Mouse (Mus musculus) T-helper 1 cell (primary cell): ENCODE results near the gene Nfic.

Source experiments
- in situ Hi-C: fragments of 300-600 bp; cut with MboI, MseI; formaldehyde crosslinking; loops from one replicate; pipeline ENCODE4 v1.15.1; 2025; ENCODE audit warnings: high pct_unique_total_duplicates

Nfic gene

DNA sequence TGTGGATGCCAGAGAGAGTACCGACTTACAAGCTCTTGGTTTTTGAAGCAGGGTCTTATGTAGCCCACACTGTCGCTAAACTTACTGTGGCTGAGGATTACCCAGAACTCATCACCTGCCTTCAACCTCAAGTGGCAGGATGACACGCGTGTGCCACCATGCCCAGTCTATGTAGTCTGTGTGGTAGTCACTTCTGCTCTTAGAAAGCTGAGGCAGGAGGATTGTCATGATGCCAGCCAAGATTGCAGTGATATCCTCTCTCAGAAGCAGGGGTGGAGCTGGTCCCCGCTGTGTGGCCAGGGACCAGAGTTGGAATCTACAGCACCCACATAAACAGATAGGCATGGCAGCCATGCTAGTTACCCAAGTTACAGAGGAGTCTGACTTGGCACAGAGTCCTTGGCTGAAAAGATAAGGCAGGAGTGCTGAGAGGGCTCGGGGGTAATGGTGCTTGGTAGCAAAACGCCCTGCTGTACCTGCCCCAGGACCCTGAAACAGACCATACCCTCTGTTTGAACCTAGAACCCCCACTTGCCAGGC is 30.1 kb upstream of the Nfic start:
- in situ Hi-C loops: no loop called here

- in situ Hi-C loops: no loop called here
Measured at GRCm38 (mm10) chr10:81485060-81485449, 29.6 kb upstream of the Nfic start.

DNA sequence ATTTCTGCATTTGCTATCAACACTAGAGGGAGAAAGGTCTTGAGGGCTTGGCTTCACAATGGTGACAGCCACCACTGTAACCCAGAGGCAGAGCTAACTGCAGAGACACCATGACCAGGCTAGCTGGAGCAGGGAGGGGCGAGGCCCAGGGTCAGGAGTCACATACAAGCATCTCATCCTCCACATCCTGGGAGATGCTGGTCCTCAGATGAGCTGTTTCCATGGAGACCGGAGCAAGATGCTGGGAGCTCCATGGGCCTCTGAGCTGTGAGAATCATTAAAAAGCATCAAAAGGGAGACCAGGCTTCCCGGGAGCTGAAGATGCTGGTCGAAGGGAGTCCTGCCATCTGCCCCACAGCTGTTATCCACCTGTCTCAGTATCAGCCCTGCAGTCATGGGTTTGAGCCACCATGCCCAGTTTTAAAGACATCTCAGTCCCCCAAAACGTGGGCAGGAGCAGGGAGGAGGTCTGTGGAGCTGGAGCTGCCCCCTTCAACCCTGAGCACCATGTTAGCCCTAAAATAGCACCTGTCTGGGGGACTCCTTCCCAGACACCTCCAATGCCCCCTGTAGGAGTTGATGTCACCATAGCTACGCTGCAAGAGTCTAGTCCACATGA is 29.1 kb upstream of the Nfic start:
- in situ Hi-C loops: no loop called here

GRCm38 (mm10) chr10:81483983-81484382 is 28.5 kb upstream of the Nfic start:
- in situ Hi-C loops: no loop called here

DNA sequence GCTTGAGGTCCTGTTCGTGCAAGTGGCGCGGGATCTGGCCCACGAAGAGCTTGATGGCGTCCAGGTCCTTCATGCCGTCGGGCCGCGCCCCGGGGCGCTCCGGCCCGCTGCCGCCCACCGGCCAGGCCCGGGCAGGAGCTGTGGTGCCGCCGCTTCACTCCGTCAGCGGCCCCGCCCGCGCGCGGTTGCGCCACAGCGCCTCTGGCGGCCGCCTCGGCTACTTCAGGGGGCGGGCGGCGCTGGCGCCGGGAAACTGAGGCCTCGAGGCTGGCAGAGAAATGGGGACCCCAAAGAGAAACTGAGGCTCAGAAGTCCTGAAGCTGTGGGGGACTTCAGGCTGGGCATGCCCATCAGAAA is 27.1 kb upstream of the Nfic start, which contains the start of gene Celf5:
Celf5 (minus strand) TSS at position 177 of the 357 bp plus-strand sequence.
- in situ Hi-C loops: no loop called here

GRCm38 (mm10) chr10:81481605-81482532 is 26.4 kb upstream of the Nfic start:
- in situ Hi-C loops: no loop called here

DNA sequence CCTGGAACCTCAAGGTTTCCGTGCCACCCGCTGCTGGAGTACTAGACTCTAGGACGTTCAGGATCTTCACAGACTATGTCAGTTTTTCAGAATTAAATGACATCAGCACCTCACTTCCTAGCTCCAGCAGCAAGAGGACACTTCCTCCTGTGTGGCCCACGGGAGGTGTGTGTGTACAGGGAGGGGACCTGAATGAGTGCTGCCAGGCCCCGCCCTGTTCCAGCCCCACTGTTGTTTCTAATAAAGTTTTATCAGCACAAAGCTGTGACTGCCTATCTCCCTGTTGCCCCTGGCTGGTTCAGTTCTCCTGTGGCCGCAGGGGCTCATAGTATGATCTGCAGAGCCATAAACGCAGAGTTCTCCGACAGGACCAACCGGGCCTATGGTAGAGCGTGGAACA is 19.0 kb upstream of the Nfic start:
- in situ Hi-C loops: no loop called here

GRCm38 (mm10) chr10:81473003-81473451 is 17.6 kb upstream of the Nfic start:
- in situ Hi-C loops: no loop called here

DNA sequence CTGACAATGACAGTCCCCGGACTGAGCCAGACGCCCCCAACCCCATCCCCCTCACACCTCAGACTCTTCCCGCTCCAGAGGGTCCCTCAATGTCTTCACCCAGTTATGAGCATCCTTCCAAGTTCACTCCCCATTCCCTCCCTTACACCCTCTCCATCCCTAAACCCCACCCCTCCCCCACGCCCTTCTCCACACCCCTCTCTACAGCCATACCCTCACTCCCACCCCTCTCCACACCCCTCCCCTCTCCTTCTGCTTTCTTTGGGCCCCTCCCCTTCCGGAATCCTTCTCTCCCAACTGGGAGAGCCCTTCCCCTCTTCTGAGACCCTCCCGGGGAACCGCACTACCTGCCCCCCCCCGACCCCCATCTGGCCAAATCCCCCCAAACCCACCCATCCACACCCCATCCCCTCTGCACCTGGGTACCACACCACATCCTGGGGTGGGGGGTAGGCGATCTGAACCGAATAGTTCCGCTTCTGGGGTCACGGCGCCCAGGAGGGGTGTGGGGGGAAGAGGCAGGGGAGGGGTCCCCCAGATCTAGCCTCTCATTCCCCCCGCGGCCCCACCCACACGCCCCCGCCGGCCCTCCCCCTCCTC is 17.1 kb upstream of the Nfic start:
- in situ Hi-C loops: no loop called here

DNA sequence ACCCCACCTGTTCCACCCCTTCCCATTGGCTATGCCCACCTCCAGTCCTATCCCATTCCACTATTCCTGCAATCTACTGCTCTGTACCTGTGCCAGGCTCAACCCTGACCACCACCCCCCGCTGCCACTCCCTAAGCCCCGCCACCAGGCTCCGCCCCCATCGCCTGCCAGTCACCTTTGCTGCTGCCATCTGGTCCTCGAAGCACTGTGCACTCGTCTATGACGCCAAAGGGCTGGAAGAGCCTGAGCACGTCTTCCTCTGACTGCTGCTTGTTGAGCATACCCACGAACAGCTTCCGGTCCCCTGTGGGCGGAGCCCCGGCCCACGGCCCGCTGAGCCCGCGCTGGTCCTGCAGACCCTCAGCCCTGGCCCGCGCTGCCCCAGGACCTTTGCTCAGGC is 15.0 kb upstream of the Nfic start:
- in situ Hi-C loops: no loop called here

GRCm38 (mm10) chr10:81469253-81469652 is 13.8 kb upstream of the Nfic start:
- in situ Hi-C loops: no loop called here

DNA sequence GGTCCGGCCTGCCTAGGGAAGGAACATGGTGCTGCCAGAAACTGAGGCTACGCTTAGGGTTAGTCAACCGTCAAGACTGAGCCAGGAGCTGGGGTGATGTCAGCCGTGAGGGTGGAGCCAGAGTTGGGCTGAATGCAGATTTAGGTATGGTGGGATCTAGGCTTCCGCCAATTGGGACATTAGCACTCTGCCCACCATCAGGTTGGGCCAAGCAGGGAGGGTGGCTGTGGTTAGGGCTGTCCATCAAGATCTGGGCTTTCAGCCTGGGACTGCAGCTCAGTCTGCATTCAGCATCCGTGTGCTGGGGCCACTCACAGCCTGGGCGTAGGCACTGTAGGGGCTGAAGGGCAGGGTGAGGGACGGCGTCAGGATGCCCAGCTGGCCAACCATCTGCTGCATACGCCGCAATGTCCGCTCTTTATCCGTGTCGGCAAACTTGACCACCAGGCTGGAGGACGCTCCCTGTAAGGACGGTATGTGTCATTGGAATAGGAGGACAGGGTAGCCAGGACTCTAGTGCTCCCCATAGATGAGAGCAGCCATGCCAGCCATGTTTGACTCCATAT is 12.3 kb upstream of the Nfic start:
- in situ Hi-C loops: no loop called here

- in situ Hi-C loops: no loop called here
Measured at GRCm38 (mm10) chr10:81466881-81467280, 11.4 kb upstream of the Nfic start.

DNA sequence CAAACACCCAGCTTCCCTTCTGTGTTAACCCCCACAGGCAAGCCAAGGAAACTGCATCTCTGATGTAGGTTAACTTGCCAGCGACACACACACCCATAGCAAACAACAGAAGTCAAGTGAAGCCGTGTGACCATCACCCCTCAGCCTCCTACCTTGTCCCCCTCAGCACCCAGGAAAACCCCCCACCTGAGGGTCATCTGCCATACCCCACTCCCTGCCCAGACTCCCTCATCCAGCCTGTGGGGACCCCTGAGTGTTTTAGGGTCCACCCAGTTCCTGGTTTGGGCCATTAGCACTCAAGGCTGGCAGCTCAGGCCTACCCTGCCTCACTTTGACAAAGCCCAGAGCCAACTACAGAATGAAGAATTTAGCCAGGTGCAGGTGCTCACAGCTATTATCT is 10.6 kb upstream of the Nfic start:
- in situ Hi-C loops: no loop called here

DNA sequence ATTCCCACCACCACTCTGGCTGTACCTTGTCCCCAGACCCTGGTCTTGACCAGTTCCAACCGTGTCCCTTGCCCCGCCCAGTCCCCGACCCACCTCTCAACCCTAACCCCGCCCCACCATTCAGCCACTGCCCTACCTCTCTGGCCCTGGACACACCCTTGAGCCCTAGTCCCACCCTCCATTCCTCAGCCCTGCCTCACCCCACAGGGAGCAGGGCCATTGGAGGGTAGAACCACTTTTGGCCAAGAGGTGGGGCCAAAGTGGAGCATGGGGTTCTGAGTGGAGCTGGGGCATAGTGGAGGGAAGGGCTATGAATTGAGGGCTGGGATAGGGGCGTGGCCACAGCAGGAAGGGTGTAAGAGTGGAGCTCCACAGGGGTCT is 9.8 kb upstream of the Nfic start:
- in situ Hi-C loops: no loop called here

DNA sequence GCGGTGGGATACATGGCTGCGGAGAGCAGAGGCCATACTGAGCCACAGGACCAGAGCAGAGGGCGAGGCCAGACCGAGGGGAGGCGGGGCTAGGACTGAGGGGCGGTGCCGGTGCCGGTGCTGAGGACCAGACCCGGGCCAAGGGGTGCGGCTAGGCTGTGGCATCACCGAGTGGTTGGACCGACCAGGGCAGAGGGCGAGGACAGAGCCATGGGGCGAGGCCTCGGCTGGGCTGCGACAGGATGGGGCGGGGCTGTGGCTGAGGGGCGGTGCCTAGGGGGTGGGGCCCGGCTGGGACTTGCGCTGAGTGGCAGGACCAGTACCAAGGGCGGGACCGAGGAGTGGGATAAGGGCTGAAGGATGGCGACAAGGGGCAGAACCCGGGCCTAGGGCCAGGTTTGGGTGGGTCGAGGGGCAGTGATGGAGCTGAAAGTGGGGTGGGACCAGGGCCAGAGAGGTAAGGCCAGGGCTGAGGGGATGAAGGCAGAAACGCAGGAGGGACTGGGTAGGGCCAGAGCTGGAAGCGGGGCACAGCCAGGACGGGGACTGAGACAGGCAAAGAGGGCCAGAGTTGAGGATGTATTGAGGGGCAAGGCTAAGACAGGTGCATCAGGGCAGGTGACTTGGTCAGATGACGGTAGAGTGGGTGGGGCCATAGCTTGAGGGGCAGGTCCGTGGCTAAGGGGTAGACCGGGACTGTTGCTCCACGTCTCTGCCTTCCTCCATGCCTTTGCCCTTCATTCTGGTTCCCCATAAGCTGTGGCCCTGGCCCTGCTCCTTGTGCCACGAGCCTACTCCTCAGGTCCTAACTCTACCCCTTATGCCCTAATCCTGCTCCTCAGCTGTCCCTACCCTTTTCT is 9.2 kb upstream of the Nfic start:
- in situ Hi-C loops: no loop called here

DNA sequence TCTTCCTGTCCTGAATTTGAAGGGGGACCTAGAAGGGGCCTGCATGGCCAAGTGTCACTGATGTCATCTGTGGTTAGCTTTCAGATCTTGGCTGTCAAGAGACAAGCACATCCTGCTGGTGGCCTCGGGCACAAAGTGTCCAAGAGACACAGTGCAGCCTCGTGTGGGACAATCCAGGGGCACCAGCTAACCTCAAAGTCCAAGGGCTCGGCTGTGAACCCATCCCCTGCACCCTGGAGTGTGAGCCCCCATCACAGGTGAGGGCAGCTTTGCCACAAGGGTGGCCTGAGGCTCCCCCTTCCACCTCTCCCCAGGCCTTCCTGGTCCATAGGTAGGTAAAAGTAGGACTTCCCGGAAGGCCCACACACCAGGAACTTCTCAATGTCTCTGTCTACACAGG is 8.1 kb upstream of the Nfic start:
- in situ Hi-C loops: no loop called here

DNA sequence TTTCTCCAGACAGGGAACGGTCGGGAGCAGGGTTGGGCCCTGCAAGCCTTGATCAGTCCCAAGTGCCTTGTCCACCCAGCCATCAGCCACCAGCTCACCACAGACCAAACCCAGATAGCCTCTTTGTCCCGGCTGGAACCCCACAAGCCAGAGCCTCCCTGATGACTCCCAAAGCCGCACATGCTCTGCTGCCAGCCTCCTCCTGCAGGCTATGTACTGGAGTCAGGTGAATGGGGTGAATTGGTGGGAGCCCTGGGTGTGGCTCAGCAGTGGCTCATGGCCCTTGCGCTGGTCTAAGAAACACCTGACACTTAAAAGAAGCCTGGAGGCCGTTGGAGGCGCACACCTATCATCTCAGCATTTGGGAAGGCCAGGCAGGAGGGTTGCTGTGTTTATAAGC is 7.5 kb upstream of the Nfic start:
- in situ Hi-C loops: no loop called here

DNA sequence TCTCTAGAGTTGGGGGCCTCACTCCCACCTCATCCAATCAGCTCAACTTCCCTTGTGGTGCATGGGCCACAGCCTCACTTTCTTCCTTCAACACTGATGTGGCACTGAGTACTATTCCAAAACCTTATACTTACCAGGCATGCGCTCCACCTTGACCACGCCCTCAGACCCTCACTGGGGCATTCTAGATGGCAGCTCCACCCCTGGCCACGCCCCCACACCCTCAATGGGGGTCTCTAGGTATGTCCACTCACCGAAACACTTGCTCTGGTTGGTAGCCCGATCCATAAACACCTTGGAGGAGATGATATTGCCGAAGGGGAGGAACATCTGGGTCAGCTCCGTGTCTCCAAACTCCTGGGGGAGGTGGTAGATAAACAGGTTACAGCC is 7.0 kb upstream of the Nfic start:
- in situ Hi-C loops: no loop called here

DNA sequence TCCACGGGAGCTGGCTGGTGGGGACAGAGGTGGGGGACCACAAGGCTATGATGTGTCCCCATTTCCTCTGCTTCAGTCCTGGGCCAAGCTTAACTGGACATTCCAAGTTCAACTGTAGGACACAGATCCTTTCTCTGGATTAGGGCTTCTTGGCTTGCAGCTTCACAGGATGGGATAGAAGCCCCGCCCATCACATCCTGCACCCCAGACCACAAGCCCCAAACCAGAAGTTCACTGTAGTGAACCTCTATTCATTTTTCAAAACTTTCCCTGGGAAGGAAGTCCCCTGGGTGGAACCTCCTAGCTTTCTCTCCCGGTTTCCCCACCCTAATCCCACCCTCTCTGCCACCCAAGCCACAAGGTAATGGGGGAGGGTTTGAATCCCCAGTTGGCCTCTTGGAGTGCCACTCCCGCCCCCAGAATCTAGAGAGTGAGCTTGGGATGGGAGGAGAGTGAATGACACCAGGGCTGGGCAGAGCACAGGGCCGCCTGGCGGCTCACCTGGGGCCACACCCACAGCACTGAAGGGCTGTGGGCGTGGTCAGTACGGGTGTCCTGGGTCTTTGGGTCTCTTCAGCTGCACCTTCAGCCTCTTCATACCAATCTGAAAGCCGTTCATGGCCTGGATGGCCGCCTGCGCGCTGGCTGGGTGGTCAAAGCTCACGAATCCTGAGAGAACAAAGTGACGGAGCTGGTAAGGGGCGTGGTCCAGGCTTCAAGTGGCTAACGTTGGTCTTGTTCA is 6.4 kb upstream of the Nfic start:
- in situ Hi-C loops: no loop called here

DNA sequence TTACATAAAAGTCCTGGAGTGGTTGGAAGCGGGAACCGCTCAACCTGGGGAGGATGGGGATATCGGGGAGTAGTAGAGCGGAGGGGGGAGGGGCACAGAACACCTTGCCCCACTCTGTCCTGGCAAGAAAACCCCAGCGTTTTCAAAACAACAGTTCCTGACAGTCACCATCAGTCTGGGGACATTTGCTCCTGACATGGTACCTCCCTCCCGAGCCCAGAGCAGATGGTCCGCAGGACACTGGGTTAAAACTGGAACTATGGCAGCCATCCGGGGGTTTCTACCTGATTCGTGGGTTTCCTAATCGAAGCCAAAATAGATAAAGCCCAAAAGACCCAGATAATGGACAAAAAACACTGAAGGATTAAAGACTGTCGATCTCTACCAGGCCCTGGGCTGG is 5.5 kb upstream of the Nfic start:
- in situ Hi-C loops: no loop called here
